Mouse (Mus musculus) MEL (cell line): Measurements from ENCODE around the gene Fyn. TPM values are rescaled to one million over a fixed set of nuclear protein-coding genes. Genes with fewer than 3 reads are reported as not detected.

Experiments used
- DNase-seq: peaks from one replicate; pipeline ENCODE4 v3.0.0; 2011; ENCODE audit warnings: low read depth, low spot score
- H3K27ac ChIP-seq: 2 replicates; pipeline ENCODE4 v1.5.1; 2012; ENCODE audit warnings: low read depth, mild to moderate bottlenecking, control low read depth, low read length, moderate library complexity; ENCODE audit not compliant: control insufficient read depth
- H3K27me3 ChIP-seq, 2 experiments: fragments of 150-350 bp in 1 of 2; sonication (generic) in 1 of 2; 2 replicates each; pipeline ENCODE4 v1.6.1; 2012; ENCODE audit warnings: low read length in 2 of 2, mild to moderate bottlenecking in 2 of 2, improper control_type of control experiment in 1 of 2, moderate library complexity in 1 of 2; ENCODE audit not compliant: insufficient read depth in 2 of 2, control insufficient read depth in 1 of 2
- H3K36me3 ChIP-seq, 2 experiments: 2 replicates each; pipeline ENCODE4 v1.6.1; 2012 to 2014; ENCODE audit warnings: low read length in 2 of 2, improper control_type of control experiment in 1 of 2, inconsistent platforms in 1 of 2, mild to moderate bottlenecking in 1 of 2; ENCODE audit not compliant: insufficient read depth in 2 of 2, control insufficient read depth in 1 of 2
- H3K4me1 ChIP-seq, 2 experiments: fragments of 150-350 bp in 1 of 2; sonication (generic) in 1 of 2; 2 replicates each; pipeline ENCODE4 v1.6.1; 2012; ENCODE audit warnings: low read length in 2 of 2, improper control_type of control experiment in 1 of 2, mild to moderate bottlenecking in 1 of 2; ENCODE audit not compliant: insufficient read depth in 2 of 2, control insufficient read depth in 1 of 2
- H3K4me3 ChIP-seq, 2 experiments: fragments of 150-350 bp in 1 of 2; sonication (generic) in 1 of 2; 2 replicates each; pipeline ENCODE4 v1.5.1; 2012; ENCODE audit warnings: low read depth in 2 of 2, low read length in 2 of 2, mild to moderate bottlenecking in 2 of 2, moderate library complexity in 2 of 2, control low read depth in 1 of 2, improper control_type of control experiment in 1 of 2; ENCODE audit not compliant: control insufficient read depth in 1 of 2, insufficient read depth in 1 of 2
- H3K79me2 ChIP-seq: 2 replicates; pipeline ENCODE4 v1.6.1; 2012; ENCODE audit warnings: mild to moderate bottlenecking, low read length, moderate library complexity; ENCODE audit not compliant: control insufficient read depth, poor library complexity, insufficient read depth
- H3K9ac ChIP-seq: 2 replicates; pipeline ENCODE4 v1.6.1; 2012; ENCODE audit warnings: low read depth, mild to moderate bottlenecking, control low read depth, low read length, moderate library complexity; ENCODE audit not compliant: control insufficient read depth, poor library complexity, severe bottlenecking
- H3K9me3 ChIP-seq: fragments of 150-350 bp; sonication (generic); replicated peaks from 2 replicates; pipeline ENCODE4 v1.6.1; 2012; ENCODE audit warnings: mild to moderate bottlenecking, low read length, improper control_type of control experiment, moderate library complexity; ENCODE audit not compliant: insufficient read depth
- BHLHE40 ChIP-seq: IDR thresholded peaks from 2 replicates; pipeline ENCODE4 v1.6.1; 2012; ENCODE audit warnings: low read depth, mild to moderate bottlenecking, inconsistent platforms, low read length, improper control_type of control experiment, borderline replicate concordance
- CHD2 ChIP-seq: IDR thresholded peaks from 2 replicates; pipeline ENCODE4 v1.6.1; 2011; ENCODE audit warnings: low read length, improper control_type of control experiment
- CTCF ChIP-seq, 3 experiments: IDR thresholded peaks in 2 of 3; conservative IDR thresholded peaks in 1 of 3; 2 replicates each; pipeline ENCODE4 v1.5.1; 2011 to 2012; ENCODE audit warnings: low read length in 3 of 3, low read depth in 2 of 3, mild to moderate bottlenecking in 2 of 3, improper control_type of control experiment in 1 of 3, inconsistent platforms in 1 of 3, mixed read lengths in 1 of 3, moderate library complexity in 1 of 3; ENCODE audit not compliant: control insufficient read depth in 1 of 3, insufficient read depth in 1 of 3, poor library complexity in 1 of 3, severe bottlenecking in 1 of 3
- E2F4 ChIP-seq: IDR thresholded peaks from 2 replicates; pipeline ENCODE4 v1.6.1; 2011; ENCODE audit warnings: low read depth, low read length, improper control_type of control experiment, borderline replicate concordance
- ELF1 ChIP-seq: IDR thresholded peaks from 2 replicates; pipeline ENCODE4 v1.6.1; 2014; ENCODE audit warnings: low read depth, mild to moderate bottlenecking, inconsistent platforms, low read length, improper control_type of control experiment, moderate library complexity
- ETS1 ChIP-seq: IDR thresholded peaks from 2 replicates; pipeline ENCODE4 v1.6.1; 2012; ENCODE audit warnings: low read depth, mild to moderate bottlenecking, inconsistent platforms, low read length, improper control_type of control experiment, moderate library complexity
- KAT2A ChIP-seq: conservative IDR thresholded peaks from 2 replicates; pipeline ENCODE4 v1.6.1; 2012; ENCODE audit warnings: low read depth, low read length, improper control_type of control experiment, inconsistent platforms
- MAFK ChIP-seq: IDR thresholded peaks from 2 replicates; pipeline ENCODE4 v1.6.1; 2011; ENCODE audit warnings: low read depth, mild to moderate bottlenecking, low read length, improper control_type of control experiment, borderline replicate concordance
- MEF2A ChIP-seq: IDR thresholded peaks from 2 replicates; pipeline ENCODE4 v1.6.1; 2014; ENCODE audit warnings: low read depth, mild to moderate bottlenecking, inconsistent platforms, low read length, improper control_type of control experiment; ENCODE audit not compliant: poor library complexity, insufficient replicate concordance, severe bottlenecking; ENCODE audit errors: extremely low read depth
- MYB ChIP-seq: IDR thresholded peaks from 2 replicates; pipeline ENCODE4 v1.6.1; 2011; ENCODE audit warnings: mild to moderate bottlenecking, low read depth, low read length, improper control_type of control experiment
- NELFE ChIP-seq: IDR thresholded peaks from 2 replicates; pipeline ENCODE4 v1.6.1; 2011; ENCODE audit warnings: low read depth, low read length, improper control_type of control experiment
- POLR2AphosphoS2 ChIP-seq: IDR thresholded peaks from 2 replicates; pipeline ENCODE4 v1.6.1; 2011; ENCODE audit warnings: low read length, improper control_type of control experiment
- RAD21 ChIP-seq: IDR thresholded peaks from 2 replicates; pipeline ENCODE4 v1.6.1; 2011; ENCODE audit warnings: mild to moderate bottlenecking, low read depth, low read length, improper control_type of control experiment
- RCOR1 ChIP-seq: IDR thresholded peaks from 2 replicates; pipeline ENCODE4 v1.6.1; 2012; ENCODE audit warnings: low read depth, mild to moderate bottlenecking, inconsistent platforms, low read length, improper control_type of control experiment
- SMC3 ChIP-seq: IDR thresholded peaks from 2 replicates; pipeline ENCODE4 v1.6.1; 2011; ENCODE audit warnings: low read depth, low read length, improper control_type of control experiment
- TBP ChIP-seq: IDR thresholded peaks from 2 replicates; pipeline ENCODE4 v1.8.0; 2011; ENCODE audit warnings: low read depth, low read length, improper control_type of control experiment
- TCF12 ChIP-seq: IDR thresholded peaks from 2 replicates; pipeline ENCODE4 v1.6.1; 2014; ENCODE audit warnings: low read depth, mild to moderate bottlenecking, inconsistent platforms, low read length, improper control_type of control experiment, moderate library complexity
- ZMIZ1 ChIP-seq: IDR thresholded peaks from 2 replicates; pipeline ENCODE4 v1.6.1; 2012; ENCODE audit warnings: low read depth, mild to moderate bottlenecking, inconsistent platforms, low read length, improper control_type of control experiment, moderate library complexity
- polyA plus RNA-seq, 2 experiments: library from polyadenylated mRNA; stranded (reverse) in 1 of 2; unstranded in 1 of 2; fragments of >175 nt in 1 of 2; fragments of >200 nt in 1 of 2; gene quantifications; 2 replicates each; pipeline versions ENCODE4 v1.2.1 to v1.2.4; 2012; ENCODE audit warnings: low replicate concordance in 2 of 2, low read depth in 1 of 2; ENCODE audit not compliant: insufficient read length in 2 of 2, insufficient read depth in 1 of 2, missing spikeins in 1 of 2
- total RNA-seq: library from RNA; depleted of rRNA; stranded (reverse); fragments of 300-350 nt; gene quantifications from 2 replicates; pipeline ENCODE4 v1.2.3, GENCODE M21; 2012

The Fyn gene
- total and polyA plus RNA-seq, 3 experiments: 0.03 TPM; not detected in 2

GRCm38 (mm10) chr10:39468576-39468975 is 99.9 kb downstream of the Fyn start:
- Histone ChIP-seq H3K27me3 (no peaks in the 10 kb centered on the region; a peak in 1 of 4 replicates), H3K9me3 (no peaks in the 10 kb centered on the region), H3K36me3 (no peaks in the 10 kb centered on the region), H3K4me1 (no peaks in the 10 kb centered on the region), H3K27ac (no peak overlapping the region), H3K4me3 (no peak overlapping the region), H3K79me2 (no peaks in the 10 kb centered on the region), H3K9ac (no peak overlapping the region)
- no peak for TF ChIP-seq RCOR1
- no peak for TF ChIP-seq TCF12
- TF ChIP-seq MAFK: no peak
- no peak for DNase-seq

DNA sequence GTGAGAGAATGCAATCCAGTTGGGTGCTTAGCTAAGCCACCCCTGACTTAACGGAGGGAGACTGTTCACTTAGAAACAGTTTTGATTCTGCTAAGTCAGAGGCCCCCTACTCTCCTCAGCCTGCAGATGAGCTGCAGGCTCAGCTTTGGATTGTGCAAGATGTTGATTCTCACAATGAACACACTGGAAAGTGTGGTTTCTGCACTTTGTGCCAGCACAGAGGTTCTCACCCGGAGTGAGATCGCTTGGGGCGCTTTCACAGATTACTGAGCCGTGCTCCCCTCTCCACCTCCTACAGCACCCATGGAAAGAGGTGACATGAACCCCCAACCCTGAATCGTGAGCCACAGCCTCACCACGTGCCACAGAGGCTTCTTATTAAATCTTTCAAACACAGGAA is 100.7 kb downstream of the Fyn start:
- H3K27ac ChIP-seq: no peak overlapping the region
- H3K79me2 ChIP-seq: no peaks in the 10 kb centered on the region
- no peaks in the 10 kb centered on the region; a peak in 1 of 4 replicates for H3K27me3 ChIP-seq
- no peak for DNase-seq
- H3K4me3 ChIP-seq: no peak overlapping the region
- no peak overlapping the region for H3K9ac ChIP-seq
- no peaks in the 10 kb centered on the region for H3K36me3 ChIP-seq
- H3K9me3 ChIP-seq: no peaks in the 10 kb centered on the region
- TF ChIP-seq CTCF (IDR thresholded peaks at IDR 0.05 in 2 of 3, conservative IDR thresholded peaks at IDR 0.05 in 1 of 3; ENCODE audit: control insufficient read depth in 1 of 3, insufficient read depth in 1 of 3, low read depth in 2 of 3, low read length in 3 of 3, poor library complexity in 1 of 3, severe bottlenecking in 1 of 3): no peak
- no peak for TF ChIP-seq ETS1
- TF ChIP-seq ZMIZ1: no peak
- no peak for TF ChIP-seq BHLHE40
- TF ChIP-seq KAT2A: no peak
- TF ChIP-seq MYB: no peak
- TF ChIP-seq RAD21: no peak
- no peak for TF ChIP-seq NELFE
- TF ChIP-seq TBP: no peak
- no peak for TF ChIP-seq ELF1
- no peak for TF ChIP-seq CHD2
- TF ChIP-seq MEF2A: no peak
- TF ChIP-seq SMC3: no peak
- TF ChIP-seq POLR2AphosphoS2: no peak
- TF ChIP-seq E2F4: no peak
- H3K4me1 ChIP-seq: no peaks in the 10 kb centered on the region
